Mouse (Mus musculus) cortical plate, adult 2 months (tissue): ENCODE data around the gene Ttll8.

ENCODE experiments used
- CTCF ChIP-seq: fragments of 200-500 bp; IDR thresholded peaks from 2 replicates; pipeline ENCODE4 v1.5.1; 2011; ENCODE audit warnings: mild to moderate bottlenecking, control low read depth, low read length; ENCODE audit not compliant: insufficient read depth; ENCODE audit errors: extremely low read depth
- POLR2A ChIP-seq: fragments of 200-500 bp; IDR thresholded peaks from 2 replicates; pipeline ENCODE4 v1.6.1; 2011; ENCODE audit warnings: mild to moderate bottlenecking, low read length, control low read depth; ENCODE audit not compliant: insufficient read depth; ENCODE audit errors: extremely low read depth

GRCm38 (mm10) chr15:88936619-88937290 lies 17.5 kb downstream of the Ttll8 start:
- TF ChIP-seq CTCF (no peak), POLR2A (no peak)
